Mouse (Mus musculus): Measurements from ENCODE around the gene Cemip. TPM values are rescaled to one million over a fixed set of nuclear protein-coding genes. Genes with fewer than 3 reads are reported as not detected.

The Cemip gene
- polyA plus RNA-seq, 2 experiments = 0.59 to 0.83 TPM

DNA sequence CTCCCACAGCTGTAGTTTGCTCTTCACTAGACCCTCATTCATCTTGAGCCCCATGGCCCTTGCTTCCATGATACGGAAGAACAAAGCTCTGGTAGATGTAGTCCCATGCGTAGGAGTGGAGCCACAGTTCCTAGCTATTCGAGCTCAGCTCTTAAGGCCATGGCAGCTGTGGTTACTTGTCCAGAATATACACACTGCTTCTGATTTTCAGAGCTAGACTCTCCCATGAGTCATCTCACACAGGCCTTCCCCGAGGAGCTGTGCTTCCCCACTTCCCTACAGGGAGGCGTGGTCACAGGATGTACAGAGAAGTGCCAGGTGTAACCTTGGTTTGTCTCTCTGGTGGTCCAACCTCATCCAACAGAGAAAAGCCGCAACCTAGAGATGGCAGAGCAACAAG is 111.0 kb downstream of the Cemip start:
- no peak for ATAC-seq (ENCODE audit: low FRiP score, low read depth)
- Histone ChIP-seq H3K36me3 (ENCODE audit: control insufficient read depth, insufficient read depth, low read length) (no peaks in the 10 kb centered on the region), H3K27me3 (ENCODE audit: control insufficient read depth, insufficient read depth, low read length) (no peaks in the 10 kb centered on the region), H3K4me1 (ENCODE audit: control insufficient read depth, insufficient read depth, low read length) (no peaks in the 10 kb centered on the region), H3K4me3 (replicated peaks; ENCODE audit: low read length) (no peak overlapping the region), H3K9me3 (ENCODE audit: control insufficient read depth, low read length) (no peaks in the 10 kb centered on the region), H3K27ac (replicated peaks; ENCODE audit: low read depth, low read length) (no peak overlapping the region), H3K4me2 (replicated peaks; ENCODE audit: low read depth, low read length, severe bottlenecking) (no peak overlapping the region), H3K9ac (ENCODE audit: low read depth, low read length, severe bottlenecking) (no peak overlapping the region)
- no peak for DNase-seq (ENCODE audit: low spot score)
- WGBS = 82% methylated on average over 6 of the region's 6 CpGs
- no peak for TF ChIP-seq POLR2A (IDR thresholded peaks at IDR 0.05; ENCODE audit: borderline replicate concordance, extremely low read depth, insufficient read depth, insufficient read length)

DNA sequence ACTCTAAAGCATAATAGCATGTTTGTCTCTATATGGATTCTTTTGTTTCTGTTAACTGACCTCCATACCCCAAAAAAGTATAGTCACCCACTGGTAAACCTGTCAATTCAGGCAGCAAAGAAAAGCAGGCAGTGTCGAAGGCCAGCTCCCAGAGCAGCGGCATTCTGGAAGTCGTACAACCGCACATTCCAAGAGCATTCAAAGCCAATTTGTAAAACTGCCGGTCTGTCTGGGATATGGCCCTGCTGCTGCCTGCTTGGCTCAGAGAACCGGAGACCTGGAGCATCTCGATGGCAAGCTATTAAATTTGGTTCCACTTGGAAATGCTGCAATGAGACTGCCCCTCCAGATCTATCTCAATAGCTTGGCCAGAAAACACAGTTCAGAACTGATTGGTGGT is 113.8 kb downstream of the Cemip start:
- Histone ChIP-seq H3K9me3 (ENCODE audit: control insufficient read depth, low read length) (no peaks in the 10 kb centered on the region), H3K36me3 (ENCODE audit: control insufficient read depth, insufficient read depth, low read length) (no peaks in the 10 kb centered on the region), H3K4me1 (ENCODE audit: control insufficient read depth, insufficient read depth, low read length) (no peaks in the 10 kb centered on the region), H3K4me2 (replicated peaks; ENCODE audit: low read depth, low read length, severe bottlenecking) (no peak overlapping the region), H3K4me3 (replicated peaks; ENCODE audit: low read length) (no peak overlapping the region), H3K9ac (ENCODE audit: low read depth, low read length, severe bottlenecking) (no peak overlapping the region), H3K27ac (replicated peaks; ENCODE audit: low read depth, low read length) (no peak overlapping the region), H3K27me3 (ENCODE audit: control insufficient read depth, insufficient read depth, low read length) (no peaks in the 10 kb centered on the region)
- ATAC-seq (ENCODE audit: low FRiP score, low read depth) (no peak), DNase-seq (ENCODE audit: low spot score) (no peak)
- TF ChIP-seq POLR2A (IDR thresholded peaks at IDR 0.05; ENCODE audit: borderline replicate concordance, extremely low read depth, insufficient read depth, insufficient read length) = no peak
- 33% methylated on average over 7 of the region's 7 CpGs for WGBS

- ATAC-seq (ENCODE audit: low FRiP score, low read depth) = no peak
- no peaks in the 10 kb centered on the region for H3K9me3 ChIP-seq (ENCODE audit: control insufficient read depth, low read length)
- H3K4me3 ChIP-seq (replicated peaks; ENCODE audit: low read length) = no peak overlapping the region
- no peak overlapping the region for H3K4me2 ChIP-seq (replicated peaks; ENCODE audit: low read depth, low read length, severe bottlenecking)
- H3K4me1 ChIP-seq (ENCODE audit: control insufficient read depth, insufficient read depth, low read length) = no peaks in the 10 kb centered on the region
- no peak for DNase-seq (ENCODE audit: low spot score)
- no peaks in the 10 kb centered on the region for H3K27me3 ChIP-seq (ENCODE audit: control insufficient read depth, insufficient read depth, low read length)
- 78% methylated on average over 5 of the region's 5 CpGs for WGBS
- H3K27ac ChIP-seq (replicated peaks; ENCODE audit: low read depth, low read length) = no peak overlapping the region
- no peaks in the 10 kb centered on the region for H3K36me3 ChIP-seq (ENCODE audit: control insufficient read depth, insufficient read depth, low read length)
- H3K9ac ChIP-seq (ENCODE audit: low read depth, low read length, severe bottlenecking) = no peak overlapping the region
- no peak for TF ChIP-seq POLR2A (IDR thresholded peaks at IDR 0.05; ENCODE audit: borderline replicate concordance, extremely low read depth, insufficient read depth, insufficient read length)
These were observed 120.1 kb downstream of the Cemip start for GRCm38 (mm10) chr7:83966047-83966818.

GRCm38 (mm10) chr7:83965181-83965580 is 121.1 kb downstream of the Cemip start:
- Histone ChIP-seq H3K9me3 (ENCODE audit: control insufficient read depth, low read length) (no peaks in the 10 kb centered on the region), H3K4me3 (replicated peaks; ENCODE audit: low read length) (no peak overlapping the region)
- ATAC-seq (ENCODE audit: low FRiP score, low read depth) = no peak

GRCm38 (mm10) chr7:83952511-83952910 is 133.8 kb downstream of the Cemip start:
- TF ChIP-seq POLR2A (IDR thresholded peaks at IDR 0.05; ENCODE audit: borderline replicate concordance, extremely low read depth, insufficient read depth, insufficient read length) = no peak
- H3K9ac ChIP-seq (ENCODE audit: low read depth, low read length, severe bottlenecking) = no peak overlapping the region
- H3K4me3 ChIP-seq (replicated peaks; ENCODE audit: low read length) = no peak overlapping the region
- no peaks in the 10 kb centered on the region for H3K9me3 ChIP-seq (ENCODE audit: control insufficient read depth, low read length)
- H3K36me3 ChIP-seq (ENCODE audit: control insufficient read depth, insufficient read depth, low read length) = no peaks in the 10 kb centered on the region
- no peaks in the 10 kb centered on the region for H3K27me3 ChIP-seq (ENCODE audit: control insufficient read depth, insufficient read depth, low read length)
- H3K27ac ChIP-seq (replicated peaks; ENCODE audit: low read depth, low read length) = no peak overlapping the region
- ATAC-seq (ENCODE audit: low FRiP score, low read depth) (no peak), DNase-seq (ENCODE audit: low spot score) (no peak)
- H3K4me1 ChIP-seq (ENCODE audit: control insufficient read depth, insufficient read depth, low read length) = no peaks in the 10 kb centered on the region
- 93% methylated on average over 9 of the region's 9 CpGs for WGBS
- H3K4me2 ChIP-seq (replicated peaks; ENCODE audit: low read depth, low read length, severe bottlenecking) = no peak overlapping the region

More at GRCm38 (mm10) chr7:83965181-83965580, 121.1 kb downstream of the Cemip start:
- no peaks in the 10 kb centered on the region for H3K36me3 ChIP-seq (ENCODE audit: control insufficient read depth, insufficient read depth, low read length)
- H3K4me2 ChIP-seq (replicated peaks; ENCODE audit: low read depth, low read length, severe bottlenecking) = no peak overlapping the region
- no peak overlapping the region for H3K27ac ChIP-seq (replicated peaks; ENCODE audit: low read depth, low read length)
- H3K27me3 ChIP-seq (ENCODE audit: control insufficient read depth, insufficient read depth, low read length) = no peaks in the 10 kb centered on the region
- H3K9ac ChIP-seq (ENCODE audit: low read depth, low read length, severe bottlenecking) = no peak overlapping the region
- TF ChIP-seq POLR2A (IDR thresholded peaks at IDR 0.05; ENCODE audit: borderline replicate concordance, extremely low read depth, insufficient read depth, insufficient read length) = no peak
- H3K4me1 ChIP-seq (ENCODE audit: control insufficient read depth, insufficient read depth, low read length) = no peaks in the 10 kb centered on the region
- DNase-seq (ENCODE audit: low spot score) = no peak

Data from limb, embryonic 14.5 days (tissue).